Mouse (Mus musculus) hindbrain, postnatal 0 days (tissue): ENCODE measurements at regions not wholly inside any gene's neighbourhood (a gene's known extent, or its start where the extent isn't known, plus 50 kb on each side); places are given as distances from the start of the nearest gene placed in this dataset.
A peak's percentile ranks its signal among the peaks of the same experiment; 100 is the strongest.

Source experiments
- ATAC-seq: fragments of 200-750 bp; cut with Nextera tagmentation; 2 replicates; pipeline ENCODE4 v1.8.0; 2017; ENCODE audit warnings: mild to moderate bottlenecking, moderate TSS enrichment, moderate library complexity
- DNase-seq: peaks from one replicate; pipeline ENCODE4 v3.0.0-alpha.2; 2015; ENCODE audit warnings: low spot score
- H3K27ac ChIP-seq: fragments of 300-500 bp; sonication (generic); 2 replicates; pipeline ENCODE4 v1.5.1; 2014; ENCODE audit warnings: mild to moderate bottlenecking
- H3K27me3 ChIP-seq: fragments of 300-500 bp; sonication (generic); 2 replicates; pipeline ENCODE4 v1.6.1; 2014; ENCODE audit warnings: low read length, mixed read lengths; ENCODE audit not compliant: insufficient read depth
- H3K36me3 ChIP-seq: fragments of 300-500 bp; sonication (generic); 2 replicates; pipeline ENCODE4 v1.6.1; 2014; ENCODE audit warnings: low read length, mixed read lengths; ENCODE audit not compliant: insufficient read depth
- H3K4me1 ChIP-seq: fragments of 300-500 bp; sonication (generic); 2 replicates; pipeline ENCODE4 v1.6.1; 2014; ENCODE audit warnings: antibody characterized with exemption, low read length, mixed read lengths; ENCODE audit not compliant: insufficient read depth
- H3K4me2 ChIP-seq: fragments of 300-500 bp; sonication (generic); 2 replicates; pipeline ENCODE4 v1.6.1; 2014; ENCODE audit warnings: low read depth, mild to moderate bottlenecking, low read length, moderate library complexity, mixed read lengths
- H3K4me3 ChIP-seq: fragments of 300-500 bp; sonication (generic); 2 replicates; pipeline ENCODE4 v1.5.1; 2014; ENCODE audit warnings: low read length
- H3K9ac ChIP-seq: fragments of 300-500 bp; sonication (generic); replicated peaks from 2 replicates; pipeline ENCODE4 v1.6.1; 2014; ENCODE audit warnings: mild to moderate bottlenecking, low read length, moderate library complexity, mixed read lengths
- H3K9me3 ChIP-seq: fragments of 300-500 bp; sonication (generic); 2 replicates; pipeline ENCODE4 v1.6.1; 2016; ENCODE audit warnings: low read length, mixed read lengths
- CTCF ChIP-seq: IDR thresholded peaks from 2 replicates; pipeline ENCODE4 v1.5.1; 2016; ENCODE audit warnings: antibody characterized with exemption, control low read depth, low read depth
- WGBS: fragments of 180-500 bp; shearing (Covaris S2); extraction: QIAGEN DNeasy Blood & Tissue Kit; methylation state at CpG from one replicate; pipeline ENCODE4 v1.1.7; 2014; 5-methylcytosine and 5-hydroxymethylcytosine counted together

- DNase-seq (peak; percentile 78), ATAC-seq (peak; percentile 71)
- no peak overlapping the region for H3K4me3 ChIP-seq
- H3K9ac ChIP-seq, result no peak overlapping the region
- WGBS, result 26% methylated on average over 2 of the region's 2 CpGs
- H3K36me3 ChIP-seq, result no peaks in the 10 kb centered on the region
- H3K27me3 ChIP-seq, result no peaks in the 10 kb centered on the region
- no peak overlapping the region for H3K27ac ChIP-seq
- no peaks in the 10 kb centered on the region for H3K9me3 ChIP-seq
- TF ChIP-seq CTCF, result no peak
- no peaks in the 10 kb centered on the region for H3K4me1 ChIP-seq
- H3K4me2 ChIP-seq, result no peak overlapping the region
These were observed 790.5 kb upstream of the Cdh8 start for GRCm38 (mm10) chr8:100206557-100207349.

DNA sequence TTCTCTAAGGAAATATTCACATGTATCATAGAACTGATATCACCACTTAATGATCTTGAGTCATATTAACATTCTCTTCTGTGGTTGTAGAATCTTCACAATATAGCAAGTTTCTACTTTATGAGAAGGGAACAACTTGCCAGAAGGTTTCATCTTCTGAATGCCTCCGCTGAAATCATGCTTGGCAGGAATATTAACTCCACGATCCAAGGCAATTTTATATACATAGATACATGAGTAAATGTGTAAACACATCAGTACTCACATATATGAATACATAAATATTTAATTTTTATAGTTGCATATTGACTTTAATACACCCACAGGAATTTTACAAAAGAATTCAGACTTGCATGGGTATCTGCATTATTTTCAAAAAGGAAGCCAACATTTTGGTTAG lies 777.0 kb upstream of the Cdh8 start:
- Histone ChIP-seq H3K9ac (no peak overlapping the region), H3K4me3 (no peak overlapping the region), H3K36me3 (no peaks in the 10 kb centered on the region), H3K27ac (no peak overlapping the region), H3K4me1 (no peaks in the 10 kb centered on the region), H3K4me2 (no peak overlapping the region), H3K9me3 (no peaks in the 10 kb centered on the region), H3K27me3 (no peaks in the 10 kb centered on the region)
- ATAC-seq (no peak), DNase-seq (no peak)
- no peak for TF ChIP-seq CTCF
- 93% methylated on average over 2 of the region's 2 CpGs for WGBS

DNA sequence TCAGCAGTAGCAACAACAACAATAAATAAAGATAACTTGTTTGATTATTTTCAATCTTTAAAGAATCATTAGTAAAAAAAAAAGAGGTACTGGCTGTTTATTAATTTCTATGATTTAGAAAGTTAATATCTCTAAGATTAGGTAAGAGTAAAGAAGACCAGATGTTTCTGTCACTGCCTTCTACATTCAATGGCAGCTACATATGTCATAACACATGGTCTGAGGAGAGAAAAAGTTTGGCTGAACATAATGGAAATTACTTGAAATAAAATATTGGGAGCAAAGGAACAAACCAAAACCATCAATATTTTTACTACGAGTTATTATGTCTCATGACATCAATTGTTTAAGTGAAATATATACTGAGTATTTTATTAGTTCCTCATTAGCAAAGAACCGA lies 774.4 kb upstream of the Cdh8 start:
- TF ChIP-seq CTCF, result no peak

GRCm38 (mm10) chr8:100187976-100188375 lies 771.7 kb upstream of the Cdh8 start:
- no peak overlapping the region for H3K27ac ChIP-seq
- TF ChIP-seq CTCF, result no peak
- H3K9me3 ChIP-seq, result no peaks in the 10 kb centered on the region
- H3K36me3 ChIP-seq, result no peaks in the 10 kb centered on the region
- H3K27me3 ChIP-seq, result no peaks in the 10 kb centered on the region
- 56% methylated on average over 3 of the region's 3 CpGs for WGBS
- DNase-seq (peak; percentile 9), ATAC-seq (no peak)
- H3K4me3 ChIP-seq, result no peak overlapping the region
- H3K4me1 ChIP-seq, result no peaks in the 10 kb centered on the region
- H3K9ac ChIP-seq, result no peak overlapping the region
- H3K4me2 ChIP-seq, result no peak overlapping the region

More for the DNA sequence above, 774.4 kb upstream of the Cdh8 start:
- no peak overlapping the region for H3K4me2 ChIP-seq
- H3K4me3 ChIP-seq, result no peak overlapping the region
- WGBS, result 87% methylated on average over 2 of the region's 2 CpGs
- H3K27me3 ChIP-seq, result no peaks in the 10 kb centered on the region
- DNase-seq (no peak), ATAC-seq (no peak)
- no peaks in the 10 kb centered on the region for H3K4me1 ChIP-seq
- H3K27ac ChIP-seq, result no peak overlapping the region
- no peak overlapping the region for H3K9ac ChIP-seq
- no peaks in the 10 kb centered on the region for H3K36me3 ChIP-seq
- H3K9me3 ChIP-seq, result no peaks in the 10 kb centered on the region

DNA sequence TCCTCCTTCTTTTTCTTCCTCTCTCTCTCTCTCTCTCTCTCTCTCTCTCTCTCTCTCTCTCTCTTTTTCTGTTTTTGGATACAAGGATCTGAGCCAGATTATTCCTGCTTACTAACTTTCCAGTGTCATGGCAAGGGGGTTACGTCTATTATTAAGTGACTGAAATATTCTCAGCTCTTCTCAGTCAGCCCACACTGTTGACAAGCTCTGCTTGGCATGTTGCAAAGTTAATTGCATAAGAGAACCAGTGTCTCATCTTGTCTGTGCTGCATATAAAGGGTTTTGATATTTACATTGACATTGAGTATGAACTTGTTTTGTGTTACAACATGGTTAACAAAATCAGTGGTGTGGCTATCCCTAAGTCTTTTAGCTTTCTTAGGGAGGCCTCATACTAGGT lies 760.2 kb upstream of the Cdh8 start:
- TF ChIP-seq CTCF, result no peak
- WGBS, result 94% methylated on average over 1 of the region's 1 CpGs
- DNase-seq, result no peak

DNA sequence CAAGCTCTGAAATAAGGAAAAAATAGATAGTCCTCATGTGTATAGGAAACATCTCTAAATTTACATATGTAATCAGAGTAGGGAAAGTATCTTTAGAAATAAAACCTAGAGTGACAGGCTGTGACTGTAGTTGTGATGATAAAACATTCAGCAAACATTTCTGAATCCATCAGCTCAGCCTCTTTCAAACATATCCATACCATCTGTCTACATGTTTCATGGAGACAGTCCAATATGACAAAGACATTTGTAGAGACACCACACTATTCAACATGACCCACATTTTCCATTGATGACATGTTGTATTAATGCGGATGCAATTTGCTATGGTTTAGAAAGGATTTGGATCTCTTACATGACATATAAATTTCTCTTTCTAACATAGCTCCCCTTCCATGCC lies 729.1 kb upstream of the Cdh8 start:
- no peaks in the 10 kb centered on the region for H3K27me3 ChIP-seq
- no peak overlapping the region for H3K27ac ChIP-seq
- no peak overlapping the region for H3K4me2 ChIP-seq
- no peaks in the 10 kb centered on the region for H3K4me1 ChIP-seq
- DNase-seq, result no peak
- no peaks in the 10 kb centered on the region for H3K36me3 ChIP-seq
- 95% methylated on average over 1 of the region's 1 CpGs for WGBS
- no peak overlapping the region for H3K4me3 ChIP-seq
- TF ChIP-seq CTCF, result no peak
- ATAC-seq, result no peak
- H3K9ac ChIP-seq, result no peak overlapping the region
- H3K9me3 ChIP-seq, result no peaks in the 10 kb centered on the region

More for the DNA sequence above, 760.2 kb upstream of the Cdh8 start:
- H3K9me3 ChIP-seq, result no peaks in the 10 kb centered on the region
- H3K4me3 ChIP-seq, result no peak overlapping the region
- H3K9ac ChIP-seq, result no peak overlapping the region
- no peak overlapping the region for H3K4me2 ChIP-seq
- H3K36me3 ChIP-seq, result no peaks in the 10 kb centered on the region
- no peaks in the 10 kb centered on the region for H3K27me3 ChIP-seq
- no peak overlapping the region for H3K27ac ChIP-seq
- H3K4me1 ChIP-seq, result no peaks in the 10 kb centered on the region
- ATAC-seq, result no peak

GRCm38 (mm10) chr8:100144124-100144680 lies 727.9 kb upstream of the Cdh8 start:
- no peak overlapping the region for H3K4me3 ChIP-seq
- ATAC-seq (no peak), DNase-seq (no peak)
- H3K4me1 ChIP-seq, result no peaks in the 10 kb centered on the region
- H3K36me3 ChIP-seq, result no peaks in the 10 kb centered on the region
- TF ChIP-seq CTCF, result no peak
- no peak overlapping the region for H3K9ac ChIP-seq
- H3K27me3 ChIP-seq, result no peaks in the 10 kb centered on the region
- WGBS, result 74% methylated on average over 5 of the region's 5 CpGs
- H3K27ac ChIP-seq, result no peak overlapping the region
- H3K4me2 ChIP-seq, result no peak overlapping the region
- no peaks in the 10 kb centered on the region for H3K9me3 ChIP-seq
